Mouse (Mus musculus) gastrocnemius, adult 18-20 months (tissue): ENCODE results near the gene D430042O09Rik. TPM values are rescaled to one million over a fixed set of nuclear protein-coding genes. Genes with fewer than 3 reads are reported as not detected.
"Not testable (repeated sequence)": the region's sequence is repeated elsewhere in the genome, so short reads cannot be mapped to it uniquely, and the experiment has no call there.

Experiments used
- DNase-seq: peaks from one replicate; pipeline ENCODE4 v3.0.0; 2021; ENCODE audit warnings: low spot score
- long read RNA-seq, 2 experiments: library from polyadenylated mRNA; stranded (forward); transcript quantifications; one replicate each; pipeline ENCODE4 v2.0.0; 2021
- total RNA-seq, 2 experiments: library from RNA; stranded (reverse); gene quantifications; 2 replicates each; pipeline ENCODE4 v1.2.3; 2021

D430042O09Rik gene
- total RNA-seq, result 1 to 10 TPM; 7.0 to 7.1 TPM
- long read RNA-seq, experiment 1, full-length matches to known transcripts, result 1 of 2 reads
- long read RNA-seq, experiment 1, partial matches to known transcripts, result 0 of 2 reads
- long read RNA-seq, experiment 1, other reads (novel, unspliced or antisense), result 1 of 2 reads
- long read RNA-seq, experiment 2, partial matches to known transcripts, result 1 of 1 reads
- long read RNA-seq, experiment 2, other reads (novel, unspliced or antisense), result 0 of 1 reads

- peak; percentile 100 for DNase-seq
Measured at GRCm38 (mm10) chr7:125707593-125708022, at the start of gene D430042O09Rik, which contains the start of gene Gtf3c1. Gene D430042O09Rik (plus strand): TSS chr7:125707888. Gene Gtf3c1 (minus strand): TSS chr7:125707780.

GRCm38 (mm10) chr7:125663654-125664053 lies 44.0 kb upstream of the D430042O09Rik start:
- no peak for DNase-seq

GRCm38 (mm10) chr7:125670865-125671264 lies 36.8 kb upstream of the D430042O09Rik start:
- DNase-seq, result no peak

GRCm38 (mm10) chr7:125671396-125671795 lies 36.3 kb upstream of the D430042O09Rik start:
- DNase-seq, result no peak

- peak; percentile 16 for DNase-seq
Measured at GRCm38 (mm10) chr7:125674916-125675315, 32.8 kb upstream of the D430042O09Rik start.

- DNase-seq, result no peak
Measured at GRCm38 (mm10) chr7:125678756-125679155, 28.9 kb upstream of the D430042O09Rik start.

- no peak for DNase-seq
Measured at GRCm38 (mm10) chr7:125679936-125680335, 27.8 kb upstream of the D430042O09Rik start.

GRCm38 (mm10) chr7:125690516-125690915 lies 17.2 kb upstream of the D430042O09Rik start:
- no peak for DNase-seq

GRCm38 (mm10) chr7:125694056-125694455 lies 13.6 kb upstream of the D430042O09Rik start:
- no peak for DNase-seq

GRCm38 (mm10) chr7:125702791-125703190 lies 4.9 kb upstream of the D430042O09Rik start:
- no peak for DNase-seq

GRCm38 (mm10) chr7:125707186-125707585 lies 502 bp upstream of the D430042O09Rik start:
- DNase-seq, result peak; percentile 49

- DNase-seq, result no peak
Measured at GRCm38 (mm10) chr7:125708100-125708499, 412 bp downstream of the D430042O09Rik start.

- DNase-seq, result not testable (repeated sequence)
Measured at GRCm38 (mm10) chr7:125713542-125714055, 5.9 kb downstream of the D430042O09Rik start.

GRCm38 (mm10) chr7:125714803-125715202 lies 7.1 kb downstream of the D430042O09Rik start:
- no peak for DNase-seq

GRCm38 (mm10) chr7:125716724-125717123 lies 9.0 kb downstream of the D430042O09Rik start:
- DNase-seq, result no peak

GRCm38 (mm10) chr7:125717612-125718011 lies 9.9 kb downstream of the D430042O09Rik start:
- DNase-seq, result no peak

GRCm38 (mm10) chr7:125720370-125720769 lies 12.7 kb downstream of the D430042O09Rik start:
- no peak for DNase-seq

GRCm38 (mm10) chr7:125721033-125721432 lies 13.3 kb downstream of the D430042O09Rik start:
- no peak for DNase-seq

GRCm38 (mm10) chr7:125722127-125722526 lies 14.4 kb downstream of the D430042O09Rik start:
- no peak for DNase-seq

GRCm38 (mm10) chr7:125723189-125723972 lies 15.7 kb downstream of the D430042O09Rik start:
- DNase-seq, result no peak

GRCm38 (mm10) chr7:125731679-125732078 lies 24.0 kb downstream of the D430042O09Rik start:
- DNase-seq, result no peak

- DNase-seq, result no peak
Measured at GRCm38 (mm10) chr7:125733791-125734190, 26.1 kb downstream of the D430042O09Rik start.
